Mouse (Mus musculus): Measurements from ENCODE around the gene Ddx49.

- TF ChIP-seq GATA1 (IDR thresholded peaks at IDR 0.05; ENCODE audit: low read length) (no peak), TAL1 (IDR thresholded peaks at IDR 0.05; ENCODE audit: low read length) (no peak)
Measured at GRCm38 (mm10) chr8:70323716-70324115, 21.4 kb upstream of the Ddx49 start.

Data from erythroblast, embryonic 14.5 days (primary cell).